Mouse (Mus musculus) inflammation-experienced regulatory T-cells, adult 6 months (primary cell): ENCODE measurements around the gene Trim68. TPM values are rescaled to one million over a fixed set of nuclear protein-coding genes. Genes with fewer than 3 reads are reported as not detected.
"Not testable (repeated sequence)": the region's sequence is repeated elsewhere in the genome, so short reads cannot be mapped to it uniquely, and the experiment has no call there.

Source experiments
- ATAC-seq: one replicate; pipeline ENCODE4 v1.8.0; 2017
- polyA plus RNA-seq, 3 experiments: library from polyadenylated mRNA; unstranded; fragments of 100-300 nt; shearing (Covaris generic); gene quantifications; one replicate each; pipeline ENCODE4 v1.2.1; 2017

Gene Trim68
- polyA plus RNA-seq: 10 to 100 TPM in 2 of 3 experiments, 1 to 10 TPM in 1; 7.5 to 16.1 (median 15.7) TPM

DNA sequence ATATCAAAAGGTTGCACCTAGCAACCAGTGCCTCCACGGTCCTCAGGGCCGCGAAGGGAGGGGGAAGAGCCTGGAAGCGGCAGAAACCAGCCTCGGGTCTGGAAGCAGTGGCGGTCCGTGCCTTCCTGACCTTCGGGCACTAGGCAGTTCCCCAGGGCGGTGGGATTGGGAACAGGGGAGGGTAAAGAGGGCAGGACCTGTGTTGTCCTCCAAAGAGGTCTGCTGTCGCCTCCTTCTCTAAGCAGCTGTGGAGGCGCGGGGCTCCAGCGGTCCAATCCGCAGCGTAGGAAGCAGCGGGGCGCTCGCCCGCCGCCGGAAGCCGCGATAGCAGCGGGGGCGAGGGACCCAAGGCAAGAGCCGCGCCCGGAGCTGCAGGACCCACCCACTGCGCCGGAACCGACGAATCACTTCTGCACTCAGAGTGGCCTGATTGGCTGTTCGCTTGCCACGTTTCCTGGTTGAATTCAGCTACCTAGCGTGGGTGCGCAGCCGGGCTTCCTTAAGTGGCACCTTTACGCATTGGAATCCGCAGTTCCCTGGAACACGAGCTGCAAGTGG is at the start of gene Trim68:
TSS of gene Trim68 (minus strand) at position 384 of the 558 bp plus-strand sequence.
- ATAC-seq: peak; percentile 99

DNA sequence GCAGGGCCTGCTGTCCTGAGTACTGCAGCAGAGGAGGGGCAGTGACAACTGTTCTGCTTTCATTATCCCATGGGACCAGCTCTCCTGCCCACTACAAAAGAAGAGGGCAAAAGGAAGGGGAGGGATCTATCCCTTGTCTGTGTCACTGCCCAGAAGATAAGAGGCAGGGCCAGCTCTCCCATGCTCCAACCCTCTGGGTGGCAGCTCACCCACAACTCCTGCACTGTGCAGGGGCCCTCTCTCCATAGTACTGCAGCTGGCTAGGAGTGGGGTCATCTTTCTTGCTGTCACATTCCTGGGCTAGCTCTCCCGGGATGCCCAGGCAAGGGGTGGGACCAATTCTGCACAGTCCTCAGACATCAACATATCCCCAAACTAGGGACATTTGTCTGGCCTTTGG is 46.7 kb upstream of the Trim68 start:
- ATAC-seq: no peak

DNA sequence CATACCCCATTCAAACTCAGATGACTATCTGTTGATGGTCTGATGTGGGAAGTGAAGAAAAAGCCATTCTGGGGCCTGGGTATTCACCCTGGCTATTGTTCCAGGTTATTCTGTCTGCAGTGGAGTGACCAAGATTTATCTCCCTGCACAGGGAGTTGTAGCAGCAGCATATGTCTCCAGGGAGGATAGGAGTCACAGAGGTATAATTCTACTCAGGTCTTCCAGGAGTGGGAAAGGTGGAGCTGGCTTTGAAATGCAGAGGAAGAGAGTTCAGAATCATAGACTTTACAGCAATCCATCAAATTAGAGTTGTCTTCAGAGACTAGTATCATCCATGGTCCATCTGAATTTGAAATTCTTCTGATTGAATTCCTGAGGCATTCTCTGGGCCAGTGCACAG is 40.3 kb upstream of the Trim68 start, which contains the start of gene Olfr559:
TSS of gene Olfr559 (minus strand) at position 101 of the 400 bp plus-strand sequence.
- ATAC-seq: no peak

DNA sequence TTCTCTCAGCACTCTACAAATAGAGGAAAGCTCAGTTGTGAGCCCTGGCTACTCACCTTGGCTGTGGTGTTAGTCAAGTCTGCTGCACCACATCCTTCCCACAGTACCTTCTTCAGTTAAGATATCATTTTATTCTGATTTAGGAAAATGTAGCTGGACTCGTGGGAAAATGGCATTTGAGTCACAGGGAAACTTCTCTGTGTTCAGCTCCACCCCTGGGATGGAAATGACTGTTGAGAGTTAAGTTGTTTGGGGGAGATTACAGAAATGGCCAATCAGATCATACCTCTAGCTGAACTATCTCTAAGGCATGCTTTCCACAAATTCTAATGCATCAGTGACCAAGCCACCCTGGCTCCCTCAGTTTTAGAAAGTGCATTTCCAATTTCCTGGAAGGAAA is 31.8 kb upstream of the Trim68 start, which contains the start of gene Olfr33:
TSS of gene Olfr33 (minus strand) at position 101 of the 400 bp plus-strand sequence.
- ATAC-seq: no peak

DNA sequence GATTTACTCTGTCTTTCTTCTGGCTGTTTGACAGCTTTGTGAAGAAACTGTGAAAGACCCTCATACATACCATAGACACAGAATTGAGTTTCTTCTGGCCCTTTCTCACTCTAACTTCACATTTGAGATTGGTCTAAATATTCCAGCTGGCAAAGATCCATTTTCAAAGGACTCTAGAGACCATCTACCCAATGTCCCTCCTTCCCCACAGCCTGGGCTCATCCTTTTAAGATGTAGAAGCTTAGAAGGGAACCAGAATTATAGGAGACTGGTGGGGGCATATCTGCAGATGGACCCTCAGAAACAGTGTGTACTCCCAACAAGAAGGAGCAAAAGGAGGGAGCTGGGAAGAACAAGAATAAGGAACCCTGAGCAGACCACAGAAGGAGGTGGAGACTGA is 14.8 kb upstream of the Trim68 start, which contains the start of gene Olfr558:
TSS of gene Olfr558 (plus strand) at position 301 of the 400 bp plus-strand sequence.
- no peak for ATAC-seq

DNA sequence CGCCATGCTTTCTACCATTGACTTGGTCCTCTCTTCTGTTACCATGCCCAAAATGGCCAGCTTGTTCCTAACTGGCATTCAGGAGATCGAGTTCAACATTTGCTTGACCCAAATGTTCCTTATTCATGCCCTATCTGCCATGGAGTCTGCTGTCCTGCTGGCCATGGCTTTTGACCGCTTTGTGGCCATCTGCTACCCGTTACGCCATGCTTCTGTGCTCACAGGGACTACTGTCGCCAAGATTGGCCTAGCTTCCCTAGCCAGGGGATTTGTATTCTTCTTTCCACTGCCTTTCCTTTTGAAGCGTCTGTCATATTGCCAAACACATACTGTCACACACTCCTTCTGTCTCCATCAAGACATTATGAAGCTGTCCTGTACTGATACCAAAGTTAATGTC is 11.3 kb upstream of the Trim68 start:
- ATAC-seq: no peak

DNA sequence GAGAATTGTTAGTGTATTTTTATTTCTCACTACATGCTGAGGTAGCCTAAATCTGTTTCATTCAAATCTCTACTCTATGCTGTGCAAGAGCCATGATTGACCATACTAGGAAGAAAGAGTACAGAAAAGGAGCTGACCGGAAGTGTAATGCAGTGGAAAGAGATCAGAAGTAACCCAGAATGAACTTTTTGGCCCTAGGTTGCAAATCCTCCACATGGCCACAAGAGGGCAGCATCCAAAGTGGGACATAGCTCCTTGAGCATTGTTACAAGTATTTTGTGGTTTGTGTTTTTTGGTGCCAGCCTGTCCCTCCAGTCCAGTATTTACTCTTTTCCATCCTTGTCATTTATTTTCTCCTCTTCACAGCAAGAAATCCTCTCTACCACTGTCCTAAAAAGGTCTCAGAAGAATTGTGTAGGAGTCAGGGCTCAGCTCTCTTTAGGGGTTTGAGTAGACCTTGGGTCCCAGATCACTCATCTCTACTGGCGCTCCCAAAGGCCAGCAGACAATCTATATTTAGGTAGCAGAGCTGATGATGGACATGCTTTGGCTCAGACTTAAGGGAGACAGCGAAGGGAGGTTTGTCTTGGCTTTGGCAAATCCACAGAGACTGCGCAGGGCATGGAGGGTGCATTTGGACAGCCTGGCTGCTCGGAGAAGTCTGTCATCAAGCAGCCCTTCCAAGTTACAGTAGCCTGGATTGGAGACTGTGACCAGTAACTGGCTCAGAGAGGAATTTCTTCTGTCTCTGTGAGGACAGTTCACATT is 8.4 kb upstream of the Trim68 start, which contains the start of gene Olfr557:
TSS of gene Olfr557 (plus strand) at position 553 of the 768 bp plus-strand sequence.
- peak; percentile 32 for ATAC-seq

DNA sequence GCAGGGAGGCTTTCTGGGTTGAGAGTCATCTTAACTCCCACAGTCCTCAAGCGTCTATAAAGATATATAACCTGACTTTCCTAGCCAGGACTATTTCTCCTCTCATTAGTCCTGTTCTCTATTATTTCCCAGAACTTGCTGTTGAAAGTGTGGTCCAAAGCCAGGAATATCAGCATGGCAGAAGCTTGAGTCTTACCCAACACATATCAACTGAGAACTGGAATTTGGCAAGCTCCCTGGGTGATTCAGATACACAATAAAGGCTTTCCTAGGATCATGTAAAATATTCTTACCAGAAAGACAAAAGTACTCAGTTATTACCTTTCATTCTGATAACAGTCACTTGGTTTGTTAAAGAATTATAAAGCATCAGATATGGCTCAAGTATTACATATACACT is 5.2 kb downstream of the Trim68 start:
- ATAC-seq: no peak

DNA sequence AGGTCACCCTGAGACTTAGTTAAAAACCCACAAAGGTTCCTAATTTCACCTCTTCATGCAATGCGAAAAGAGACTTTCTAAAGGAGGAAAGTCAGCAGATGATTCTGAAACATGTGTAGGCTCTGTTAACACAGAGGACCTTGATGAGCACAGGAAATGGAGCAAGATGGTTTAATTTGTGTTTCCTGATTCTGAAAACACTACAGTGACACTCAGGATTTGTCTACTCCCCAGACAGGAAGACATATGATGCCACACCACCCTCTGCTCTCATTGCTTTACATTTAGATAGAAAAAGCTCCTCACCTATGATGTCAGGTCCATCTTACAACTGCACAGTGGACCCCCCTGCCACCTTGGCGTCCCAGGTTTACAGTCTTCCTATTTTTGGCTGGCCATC is 10.9 kb downstream of the Trim68 start:
- no peak for ATAC-seq

DNA sequence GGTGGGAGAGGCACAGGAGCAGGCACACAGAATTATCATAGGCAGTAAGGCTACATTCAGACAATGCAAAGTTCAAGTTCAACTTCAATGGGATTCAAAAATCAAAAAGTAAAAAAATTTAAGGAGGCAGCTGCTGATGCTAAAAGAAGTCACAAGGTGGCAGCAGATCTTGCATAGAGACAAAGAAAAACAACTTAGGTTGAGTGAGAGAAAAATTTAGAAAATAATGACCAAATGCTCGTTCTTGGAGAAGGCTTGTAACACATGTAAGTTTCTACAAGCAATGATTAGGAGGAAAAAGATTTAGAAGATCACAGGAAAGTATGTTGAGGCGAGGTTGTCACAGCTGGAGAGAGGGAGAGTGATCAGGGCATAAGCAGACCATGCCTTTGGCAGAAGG is 21.7 kb downstream of the Trim68 start:
- no peak for ATAC-seq

DNA sequence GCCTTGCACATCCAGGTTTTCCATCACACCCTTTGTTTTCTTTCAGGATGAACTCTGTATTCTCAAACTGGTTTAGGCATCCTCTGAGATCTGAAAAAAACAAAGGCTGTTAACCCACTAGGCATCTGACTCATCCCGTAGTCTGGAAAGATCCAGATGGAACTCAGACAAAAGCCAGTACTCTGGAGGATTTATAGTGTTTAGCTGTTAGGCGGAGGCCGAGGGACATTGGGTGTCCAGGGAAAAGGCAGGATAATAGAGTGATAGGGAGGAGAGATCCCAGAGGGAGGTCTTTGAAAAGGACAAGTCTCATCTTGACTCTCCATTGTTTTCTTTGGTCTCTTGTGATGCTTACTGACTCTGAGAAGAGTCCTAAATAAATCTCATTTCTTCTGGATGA is 22.5 kb downstream of the Trim68 start, which contains the start of gene Olfr556:
TSS of gene Olfr556 (plus strand) at position 301 of the 400 bp plus-strand sequence.
- no peak for ATAC-seq

DNA sequence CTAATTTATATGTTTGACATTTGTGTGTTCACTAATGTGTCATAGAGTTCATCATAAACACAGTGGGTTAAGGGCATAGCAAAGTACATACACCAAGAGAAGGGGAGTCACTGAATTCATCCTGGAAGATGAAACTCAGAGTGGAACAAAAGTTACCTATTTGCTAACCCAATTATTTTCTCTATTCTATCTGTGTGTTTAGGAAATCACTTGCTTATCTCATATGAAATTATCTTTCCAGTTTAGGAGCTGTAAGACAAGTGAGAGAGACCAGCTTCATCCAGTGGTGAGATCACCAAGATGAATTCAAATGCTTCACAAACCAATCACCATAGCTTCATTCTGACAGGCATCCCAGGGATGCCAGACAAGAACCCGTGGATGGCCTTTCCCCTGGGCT is 28.6 kb downstream of the Trim68 start, which contains the start of gene Olfr555:
TSS of gene Olfr555 (plus strand) at position 301 of the 400 bp plus-strand sequence.
- ATAC-seq: no peak

DNA sequence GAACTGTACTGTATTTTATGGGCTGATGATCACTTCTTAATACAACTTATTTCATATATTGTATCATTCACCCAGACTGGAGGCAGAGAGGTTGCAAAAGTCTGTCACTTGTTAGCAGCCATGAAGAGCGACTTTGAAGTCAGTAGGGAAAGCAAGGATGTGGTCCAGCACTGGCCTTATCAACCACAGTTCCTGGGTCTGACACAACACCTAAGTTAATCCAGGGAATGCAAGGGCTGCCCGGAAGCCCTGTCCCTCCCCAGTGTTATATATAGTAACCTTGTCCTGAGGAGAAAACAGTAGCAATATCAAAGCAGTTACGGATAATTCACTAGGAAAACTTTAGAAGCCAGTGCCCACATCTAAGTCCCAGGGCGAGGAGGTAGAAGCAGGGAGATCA is 42.2 kb downstream of the Trim68 start:
- ATAC-seq: not testable (repeated sequence)

DNA sequence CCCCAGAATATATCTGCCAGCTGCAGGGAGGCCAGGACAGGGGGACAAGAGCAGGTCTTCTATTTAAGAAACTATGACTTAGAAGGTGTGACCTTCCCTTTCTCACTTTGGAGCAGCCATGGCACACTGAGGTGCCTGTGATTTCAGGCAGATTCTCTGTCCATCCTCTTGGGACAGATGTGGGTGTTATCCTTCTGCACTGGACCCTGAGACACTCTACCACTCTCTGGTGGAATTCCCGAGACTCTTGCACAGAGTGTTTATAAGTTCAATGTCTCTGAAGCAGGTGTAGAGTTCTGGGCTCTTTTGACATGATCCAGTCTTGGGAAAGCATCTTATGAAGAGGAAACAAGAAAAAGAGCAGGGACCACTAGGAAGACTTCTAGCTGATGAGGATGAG is 49.0 kb downstream of the Trim68 start, which contains the start of gene Olfr554:
TSS of gene Olfr554 (plus strand) at position 301 of the 400 bp plus-strand sequence.
- ATAC-seq: no peak

DNA sequence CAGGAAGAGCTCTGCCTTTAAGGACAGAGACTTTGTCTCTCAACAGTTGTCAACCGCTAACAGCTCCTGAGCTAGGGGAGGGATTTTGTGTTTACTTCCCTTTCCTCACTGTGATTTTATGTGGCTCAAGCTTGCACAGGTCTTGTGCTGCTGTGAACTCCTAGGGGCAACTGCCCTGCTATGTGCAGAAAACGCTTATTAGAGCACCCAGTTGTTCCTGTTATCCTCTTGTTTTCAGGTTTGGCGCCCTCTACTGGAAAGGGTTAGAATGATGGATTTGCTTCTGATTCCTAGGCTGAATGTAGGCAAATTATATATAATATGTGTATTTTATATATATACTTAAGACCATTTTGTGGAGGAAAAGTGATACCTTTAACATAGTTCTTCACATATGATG is 50.5 kb downstream of the Trim68 start:
- ATAC-seq: peak; percentile 43

Other genes starting within 250 kb of the Trim68 start
- 100 to 1,000 TPM in 1 of 3 experiments, 10 to 100 TPM in 2; 45.4 to 216 (median 61.4) TPM for gene Rrm1, start 245.6 kb downstream of the Trim68 start, polyA plus RNA-seq
- gene Olfr543, start 205.6 kb downstream of the Trim68 start, polyA plus RNA-seq: under 1 TPM in 1 of 3 experiments, not detected in 2; 0.41 TPM
- not detected for gene Olfr544, start 199.0 kb downstream of the Trim68 start, polyA plus RNA-seq
- not detected for gene Olfr545, start 187.8 kb downstream of the Trim68 start, polyA plus RNA-seq
- gene Olfr547, start 152.6 kb downstream of the Trim68 start, polyA plus RNA-seq: not detected
- gene Olfr548-ps1, start 146.4 kb downstream of the Trim68 start, polyA plus RNA-seq: not detected
- not detected for gene Olfr549, start 137.5 kb downstream of the Trim68 start, polyA plus RNA-seq
- gene Trim21, start 121.8 kb downstream of the Trim68 start, polyA plus RNA-seq: 10 to 100 TPM in 1 of 3 experiments, 1 to 10 TPM in 2; 7.8 to 10.0 (median 9.7) TPM
- under 1 TPM in 1 of 3 experiments, not detected in 2; 0.15 TPM for gene Olfr550, start 115.9 kb downstream of the Trim68 start, polyA plus RNA-seq
- gene Olfr551, start 95.4 kb downstream of the Trim68 start, polyA plus RNA-seq: under 1 TPM in 1 of 3 experiments, not detected in 2; 0.12 TPM
- not detected for gene Olfr552, start 89.6 kb downstream of the Trim68 start, polyA plus RNA-seq
- not detected for gene Olfr553, start 69.1 kb downstream of the Trim68 start, polyA plus RNA-seq
- gene Olfr554, start 48.9 kb downstream of the Trim68 start, polyA plus RNA-seq: not detected
- not detected for gene Olfr555, start 28.5 kb downstream of the Trim68 start, polyA plus RNA-seq
- under 1 TPM in 1 of 3 experiments, not detected in 2; 0.15 TPM for gene Olfr556, start 22.4 kb downstream of the Trim68 start, polyA plus RNA-seq
- not detected for gene Olfr557, start 8.6 kb upstream of the Trim68 start, polyA plus RNA-seq
- not detected for gene Olfr558, start 14.9 kb upstream of the Trim68 start, polyA plus RNA-seq
- gene Olfr33, start 31.7 kb upstream of the Trim68 start, polyA plus RNA-seq: not detected
- not detected for gene Olfr559, start 40.2 kb upstream of the Trim68 start, polyA plus RNA-seq
- not detected for gene Olfr560, start 72.0 kb upstream of the Trim68 start, polyA plus RNA-seq
- gene Olfr78, start 72.1 kb upstream of the Trim68 start, polyA plus RNA-seq: not detected
- gene Olfr561, start 83.9 kb upstream of the Trim68 start, polyA plus RNA-seq: not detected
- not detected for gene Olfr564, start 116.2 kb upstream of the Trim68 start, polyA plus RNA-seq
- gene Olfr566, start 171.4 kb upstream of the Trim68 start, polyA plus RNA-seq: not detected
- not detected for gene Olfr568, start 189.8 kb upstream of the Trim68 start, polyA plus RNA-seq
- gene Olfr569, start 203.6 kb upstream of the Trim68 start, polyA plus RNA-seq: not detected
- gene Olfr570, start 207.2 kb upstream of the Trim68 start, polyA plus RNA-seq: not detected
- gene Olfr571, start 230.2 kb upstream of the Trim68 start, polyA plus RNA-seq: not detected
- not detected for gene Olfr572, start 237.1 kb upstream of the Trim68 start, polyA plus RNA-seq